Mouse (Mus musculus): ENCODE results near the gene Oas1g. TPM values are rescaled to one million over a fixed set of nuclear protein-coding genes. Genes with fewer than 3 reads are reported as not detected.
"Not testable (repeated sequence)": the region's sequence is repeated elsewhere in the genome, so short reads cannot be mapped to it uniquely, and the experiment has no call there.

Oas1g gene
- polyA plus RNA-seq (2014; fragmentation: Nextera tagmentation; extraction: Ambion mirVana), result not detected in 2 replicates

GRCm38 (mm10) chr5:120887413-120887812, at the start of gene Oas1g:
TSS of gene Oas1g (minus strand) at chr5:120887613.
- not testable (repeated sequence) for H3K4me1 ChIP-seq (ENCODE audit: control insufficient read depth, insufficient read depth, low read length); ATAC-seq (replicated peaks; ENCODE audit: insufficient number of reproducible peaks, low FRiP score, low TSS enrichment)
- WGBS (ENCODE audit: insufficient replicate concordance), result 18% methylated on average over 6 of the region's 9 CpGs

GRCm38 (mm10) chr5:120933966-120934365, 46.6 kb upstream of the Oas1g start:
- Histone ChIP-seq H3K27ac (ENCODE audit: low read depth, low read length) (no peak overlapping the region), H3K4me3 (ENCODE audit: low read depth, low read length) (no peak overlapping the region), H3K9ac (ENCODE audit: low read depth, low read length) (no peak overlapping the region), H3K9me3 (replicated peaks; ENCODE audit: control insufficient read depth, low read length) (no peaks in the 10 kb centered on the region), H3K4me1 (ENCODE audit: control insufficient read depth, insufficient read depth, low read length) (no peaks in the 10 kb centered on the region), H3K27me3 (ENCODE audit: control insufficient read depth, insufficient read depth, low read length) (no peaks in the 10 kb centered on the region), H3K36me3 (ENCODE audit: control insufficient read depth, insufficient read depth, low read length) (no peaks in the 10 kb centered on the region), H3K4me2 (no peak overlapping the region)
- no peak for ATAC-seq (replicated peaks; ENCODE audit: insufficient number of reproducible peaks, low FRiP score, low TSS enrichment)
- WGBS (ENCODE audit: insufficient replicate concordance), result 15% methylated on average over 5 of the region's 5 CpGs

More at GRCm38 (mm10) chr5:120887413-120887812, at the start of gene Oas1g:
- not testable (repeated sequence) for H3K36me3 ChIP-seq (ENCODE audit: control insufficient read depth, insufficient read depth, low read length); H3K9ac ChIP-seq (ENCODE audit: low read depth, low read length); H3K27me3 ChIP-seq (ENCODE audit: control insufficient read depth, insufficient read depth, low read length); H3K27ac ChIP-seq (ENCODE audit: low read depth, low read length); H3K9me3 ChIP-seq (replicated peaks; ENCODE audit: control insufficient read depth, low read length); H3K4me2 ChIP-seq; H3K4me3 ChIP-seq (ENCODE audit: low read depth, low read length)

- ATAC-seq (replicated peaks; ENCODE audit: insufficient number of reproducible peaks, low FRiP score, low TSS enrichment), result no peak
- H3K4me1 ChIP-seq (ENCODE audit: control insufficient read depth, insufficient read depth, low read length), result no peaks in the 10 kb centered on the region
- H3K27me3 ChIP-seq (ENCODE audit: control insufficient read depth, insufficient read depth, low read length), result no peaks in the 10 kb centered on the region
- WGBS (ENCODE audit: insufficient replicate concordance), result 4% methylated on average over 1 of the region's 1 CpGs
- H3K36me3 ChIP-seq (ENCODE audit: control insufficient read depth, insufficient read depth, low read length), result no peaks in the 10 kb centered on the region
- H3K27ac ChIP-seq (ENCODE audit: low read depth, low read length), result no peak overlapping the region
- no peak overlapping the region for H3K9ac ChIP-seq (ENCODE audit: low read depth, low read length)
- H3K4me3 ChIP-seq (ENCODE audit: low read depth, low read length), result no peak overlapping the region
- no peaks in the 10 kb centered on the region for H3K9me3 ChIP-seq (replicated peaks; ENCODE audit: control insufficient read depth, low read length)
- no peak overlapping the region for H3K4me2 ChIP-seq
Observed at GRCm38 (mm10) chr5:120927036-120927435, 39.6 kb upstream of the Oas1g start.

- H3K4me3 ChIP-seq (ENCODE audit: low read depth, low read length); H3K27ac ChIP-seq (ENCODE audit: low read depth, low read length); H3K36me3 ChIP-seq (ENCODE audit: control insufficient read depth, insufficient read depth, low read length); H3K27me3 ChIP-seq (ENCODE audit: control insufficient read depth, insufficient read depth, low read length); H3K9ac ChIP-seq (ENCODE audit: low read depth, low read length); H3K9me3 ChIP-seq (replicated peaks; ENCODE audit: control insufficient read depth, low read length); H3K4me1 ChIP-seq (ENCODE audit: control insufficient read depth, insufficient read depth, low read length); ATAC-seq (replicated peaks; ENCODE audit: insufficient number of reproducible peaks, low FRiP score, low TSS enrichment); H3K4me2 ChIP-seq: not testable (repeated sequence)
- WGBS (ENCODE audit: insufficient replicate concordance), result 34% methylated on average over 2 of the region's 2 CpGs
Observed at GRCm38 (mm10) chr5:120926311-120926710, 38.9 kb upstream of the Oas1g start.

GRCm38 (mm10) chr5:120924520-120924919, 37.1 kb upstream of the Oas1g start:
- not testable (repeated sequence) for H3K27ac ChIP-seq (ENCODE audit: low read depth, low read length); H3K36me3 ChIP-seq (ENCODE audit: control insufficient read depth, insufficient read depth, low read length); ATAC-seq (replicated peaks; ENCODE audit: insufficient number of reproducible peaks, low FRiP score, low TSS enrichment); H3K4me2 ChIP-seq; H3K4me1 ChIP-seq (ENCODE audit: control insufficient read depth, insufficient read depth, low read length); H3K9ac ChIP-seq (ENCODE audit: low read depth, low read length); H3K27me3 ChIP-seq (ENCODE audit: control insufficient read depth, insufficient read depth, low read length); H3K9me3 ChIP-seq (replicated peaks; ENCODE audit: control insufficient read depth, low read length); H3K4me3 ChIP-seq (ENCODE audit: low read depth, low read length)
- WGBS (ENCODE audit: insufficient replicate concordance), result 77% methylated on average over 4 of the region's 4 CpGs

- Histone ChIP-seq H3K4me3 (ENCODE audit: low read depth, low read length) (no peak overlapping the region), H3K4me1 (ENCODE audit: control insufficient read depth, insufficient read depth, low read length) (no peaks in the 10 kb centered on the region), H3K36me3 (ENCODE audit: control insufficient read depth, insufficient read depth, low read length) (no peaks in the 10 kb centered on the region), H3K4me2 (no peak overlapping the region), H3K27me3 (ENCODE audit: control insufficient read depth, insufficient read depth, low read length) (no peaks in the 10 kb centered on the region), H3K27ac (ENCODE audit: low read depth, low read length) (no peak overlapping the region), H3K9ac (ENCODE audit: low read depth, low read length) (no peak overlapping the region), H3K9me3 (replicated peaks; ENCODE audit: control insufficient read depth, low read length) (no peaks in the 10 kb centered on the region)
- no peak for ATAC-seq (replicated peaks; ENCODE audit: insufficient number of reproducible peaks, low FRiP score, low TSS enrichment)
- 77% methylated on average over 4 of the region's 4 CpGs for WGBS (ENCODE audit: insufficient replicate concordance)
Observed at GRCm38 (mm10) chr5:120923969-120924368, 36.6 kb upstream of the Oas1g start.

GRCm38 (mm10) chr5:120920296-120920695, 32.9 kb upstream of the Oas1g start:
- no peak overlapping the region for H3K4me3 ChIP-seq (ENCODE audit: low read depth, low read length)
- no peak overlapping the region for H3K27ac ChIP-seq (ENCODE audit: low read depth, low read length)
- H3K27me3 ChIP-seq (ENCODE audit: control insufficient read depth, insufficient read depth, low read length), result no peaks in the 10 kb centered on the region
- H3K9ac ChIP-seq (ENCODE audit: low read depth, low read length), result no peak overlapping the region
- no peaks in the 10 kb centered on the region; the same call in 1 of the 2 replicates for H3K9me3 ChIP-seq (replicated peaks; ENCODE audit: control insufficient read depth, low read length)
- no peak for ATAC-seq (replicated peaks; ENCODE audit: insufficient number of reproducible peaks, low FRiP score, low TSS enrichment)
- H3K4me2 ChIP-seq, result no peak overlapping the region
- H3K36me3 ChIP-seq (ENCODE audit: control insufficient read depth, insufficient read depth, low read length), result no peaks in the 10 kb centered on the region
- WGBS (ENCODE audit: insufficient replicate concordance), result 79% methylated on average over 3 of the region's 3 CpGs
- H3K4me1 ChIP-seq (ENCODE audit: control insufficient read depth, insufficient read depth, low read length), result no peaks in the 10 kb centered on the region

GRCm38 (mm10) chr5:120919156-120919935, 31.9 kb upstream of the Oas1g start:
- not testable (repeated sequence) for H3K4me1 ChIP-seq (ENCODE audit: control insufficient read depth, insufficient read depth, low read length); H3K27ac ChIP-seq (ENCODE audit: low read depth, low read length); H3K9me3 ChIP-seq (replicated peaks; ENCODE audit: control insufficient read depth, low read length); H3K4me2 ChIP-seq; H3K9ac ChIP-seq (ENCODE audit: low read depth, low read length); H3K36me3 ChIP-seq (ENCODE audit: control insufficient read depth, insufficient read depth, low read length); H3K4me3 ChIP-seq (ENCODE audit: low read depth, low read length); ATAC-seq (replicated peaks; ENCODE audit: insufficient number of reproducible peaks, low FRiP score, low TSS enrichment); H3K27me3 ChIP-seq (ENCODE audit: control insufficient read depth, insufficient read depth, low read length)
- WGBS (ENCODE audit: insufficient replicate concordance), result 53% methylated on average over 2 of the region's 2 CpGs

- H3K9ac ChIP-seq (ENCODE audit: low read depth, low read length); H3K4me2 ChIP-seq; H3K9me3 ChIP-seq (replicated peaks; ENCODE audit: control insufficient read depth, low read length); H3K4me1 ChIP-seq (ENCODE audit: control insufficient read depth, insufficient read depth, low read length); H3K36me3 ChIP-seq (ENCODE audit: control insufficient read depth, insufficient read depth, low read length); H3K27me3 ChIP-seq (ENCODE audit: control insufficient read depth, insufficient read depth, low read length); ATAC-seq (replicated peaks; ENCODE audit: insufficient number of reproducible peaks, low FRiP score, low TSS enrichment); H3K27ac ChIP-seq (ENCODE audit: low read depth, low read length); H3K4me3 ChIP-seq (ENCODE audit: low read depth, low read length): not testable (repeated sequence)
- 44% methylated on average over 8 of the region's 8 CpGs for WGBS (ENCODE audit: insufficient replicate concordance)
Observed at GRCm38 (mm10) chr5:120914204-120914603, 26.8 kb upstream of the Oas1g start, which contains the start of gene Oas1d. TSS of gene Oas1d (plus strand) at chr5:120914536.
